Mouse (Mus musculus) neural tube, embryonic 10.5 days (tissue): ENCODE data around the gene Plcb3.
A peak's percentile ranks its signal among the peaks of the same experiment; 100 is the strongest.

Experiments used
- DNase-seq: peaks from one replicate; pipeline ENCODE4 v3.0.0-alpha.2; 2017; ENCODE audit warnings: low spot score; ENCODE audit errors: extremely low spot score

Gene Plcb3

GRCm38 (mm10) chr19:6940396-6941351, 35.6 kb downstream of the Plcb3 start:
- no peak for DNase-seq

GRCm38 (mm10) chr19:6939106-6940002, 36.9 kb downstream of the Plcb3 start:
- DNase-seq, result no peak

GRCm38 (mm10) chr19:6937541-6938465, 38.5 kb downstream of the Plcb3 start:
- no peak for DNase-seq

GRCm38 (mm10) chr19:6936299-6936698, 40.0 kb downstream of the Plcb3 start:
- no peak for DNase-seq

- peak; percentile 49 for DNase-seq
These were observed 41.9 kb downstream of the Plcb3 start, which contains the start of gene Kcnk4 for GRCm38 (mm10) chr19:6934195-6934977. Kcnk4 (minus strand) TSS chr19:6934515.

- DNase-seq, result peak; percentile 40
These were observed 42.7 kb downstream of the Plcb3 start for GRCm38 (mm10) chr19:6933436-6934194.

GRCm38 (mm10) chr19:6933102-6933435, 43.2 kb downstream of the Plcb3 start:
- DNase-seq, result no peak

- no peak for DNase-seq
These were observed 44.3 kb downstream of the Plcb3 start for GRCm38 (mm10) chr19:6932018-6932417.

- DNase-seq, result no peak
These were observed 45.3 kb downstream of the Plcb3 start for GRCm38 (mm10) chr19:6931002-6931401.

- no peak for DNase-seq
These were observed 48.2 kb downstream of the Plcb3 start for GRCm38 (mm10) chr19:6928080-6928479.

GRCm38 (mm10) chr19:6926559-6927255, 49.6 kb downstream of the Plcb3 start:
- DNase-seq, result peak; percentile 61

- DNase-seq, result peak; percentile 37
These were observed 50.5 kb downstream of the Plcb3 start for GRCm38 (mm10) chr19:6925611-6926329.

- DNase-seq, result peak; percentile 40
These were observed 51.0 kb downstream of the Plcb3 start, which contains the start of gene Catsperz for GRCm38 (mm10) chr19:6925307-6925573. Catsperz (minus strand) TSS chr19:6925380.

GRCm38 (mm10) chr19:6924461-6925306, 51.6 kb downstream of the Plcb3 start:
- peak; percentile 78 for DNase-seq

- no peak for DNase-seq
These were observed 53.2 kb downstream of the Plcb3 start for GRCm38 (mm10) chr19:6922901-6923735.
